Mouse (Mus musculus) bone marrow, adult 2 months (tissue): ENCODE results near the gene Zfp217. TPM values are rescaled to one million over a fixed set of nuclear protein-coding genes. Genes with fewer than 3 reads are reported as not detected.
"Not testable (repeated sequence)": the region's sequence is repeated elsewhere in the genome, so short reads cannot be mapped to it uniquely, and the experiment has no call there.

ENCODE experiments used
- H3K27ac ChIP-seq: fragments of 200-500 bp; 2 replicates; pipeline ENCODE4 v1.5.1; 2012; ENCODE audit warnings: low read depth, mild to moderate bottlenecking, control low read depth, inconsistent platforms, low read length; ENCODE audit not compliant: control insufficient read depth, poor library complexity, insufficient read depth
- H3K4me1 ChIP-seq: fragments of 200-500 bp; 2 replicates; pipeline ENCODE4 v1.6.1; 2011; ENCODE audit warnings: low read length; ENCODE audit not compliant: control insufficient read depth, insufficient read depth
- H3K4me3 ChIP-seq: fragments of 200-500 bp; replicated peaks from 2 replicates; pipeline ENCODE3; 2011; ENCODE audit warnings: mild to moderate bottlenecking, low read depth, low read length, control low read depth; ENCODE audit not compliant: control insufficient read depth
- CTCF ChIP-seq: fragments of 200-500 bp; IDR thresholded peaks from 2 replicates; pipeline ENCODE4 v1.5.1; 2011; ENCODE audit warnings: low read length, control low read depth; ENCODE audit not compliant: control insufficient read depth, insufficient read depth
- POLR2A ChIP-seq: fragments of 200-500 bp; IDR thresholded peaks from 2 replicates; pipeline ENCODE4 v1.6.1; 2011; ENCODE audit warnings: low read depth, mild to moderate bottlenecking, control low read depth, low read length, borderline replicate concordance; ENCODE audit not compliant: control insufficient read depth
- WGBS: fragments of 180-500 bp; shearing (Covaris S2); methylation state at CpG from one replicate; pipeline ENCODE4 v1.1.7; 2018; 5-methylcytosine and 5-hydroxymethylcytosine counted together
- polyA plus RNA-seq: library from polyadenylated mRNA; stranded (reverse); fragments of >200 nt; gene quantifications from 2 replicates; pipeline ENCODE4 v1.2.4, GENCODE M21; 2011; ENCODE audit warnings: low replicate concordance; ENCODE audit not compliant: missing spikeins, insufficient read depth, insufficient read length

Gene Zfp217
- polyA plus RNA-seq, 1 experiment: 23.7 TPM

DNA sequence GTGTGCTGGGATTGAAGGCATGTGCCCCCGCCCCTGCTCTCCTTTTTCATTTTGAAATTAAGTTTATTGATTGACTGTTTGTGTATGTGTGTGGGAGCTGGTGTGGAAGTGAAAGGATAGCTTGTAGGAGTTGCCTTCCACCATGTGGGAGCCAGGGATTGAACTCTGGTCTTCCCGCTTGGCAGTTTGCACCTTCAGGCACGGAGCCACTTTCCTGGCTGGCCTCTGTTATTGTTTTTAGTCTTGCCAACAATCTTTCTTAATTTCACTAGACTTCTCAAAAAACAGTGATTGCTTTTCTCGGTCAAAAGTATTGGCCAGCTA is 35.9 kb upstream of the Zfp217 start:
- no peak for TF ChIP-seq POLR2A
- no peak for TF ChIP-seq CTCF
- peak overlapping the region; percentile 81; the same call in 1 of the 2 replicates for H3K27ac ChIP-seq
- H3K4me1 ChIP-seq: peaks cover 3% of the 10 kb centered on the region
- 48% methylated on average over 4 of the region's 4 CpGs for WGBS
- peak overlapping the region; percentile 62 for H3K4me3 ChIP-seq

DNA sequence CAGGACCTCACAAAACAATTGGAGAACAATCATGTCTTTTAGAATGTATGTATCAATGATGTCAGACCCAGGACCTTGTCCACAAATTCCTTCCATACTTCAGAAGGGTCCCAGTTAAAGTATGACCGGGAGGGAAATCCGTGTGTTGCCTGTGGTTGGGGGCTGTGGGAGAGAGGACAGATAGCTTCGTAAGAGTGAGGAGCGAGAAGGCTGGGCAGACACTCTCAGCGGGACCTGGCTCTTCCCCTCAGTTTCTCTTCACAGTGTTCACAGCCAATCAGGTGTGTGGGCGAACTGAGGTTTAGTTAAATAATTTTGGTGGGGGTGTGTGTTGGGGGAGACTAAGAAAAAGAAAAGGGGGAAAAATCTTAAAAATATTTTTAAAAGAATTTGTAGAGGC is 34.0 kb upstream of the Zfp217 start:
- Histone ChIP-seq H3K4me1 (peaks cover 5% of the 10 kb centered on the region), H3K4me3 (no peak overlapping the region), H3K27ac (no peak overlapping the region)
- no peak for TF ChIP-seq CTCF
- TF ChIP-seq POLR2A: no peak
- 86% methylated on average over 6 of the region's 6 CpGs for WGBS

DNA sequence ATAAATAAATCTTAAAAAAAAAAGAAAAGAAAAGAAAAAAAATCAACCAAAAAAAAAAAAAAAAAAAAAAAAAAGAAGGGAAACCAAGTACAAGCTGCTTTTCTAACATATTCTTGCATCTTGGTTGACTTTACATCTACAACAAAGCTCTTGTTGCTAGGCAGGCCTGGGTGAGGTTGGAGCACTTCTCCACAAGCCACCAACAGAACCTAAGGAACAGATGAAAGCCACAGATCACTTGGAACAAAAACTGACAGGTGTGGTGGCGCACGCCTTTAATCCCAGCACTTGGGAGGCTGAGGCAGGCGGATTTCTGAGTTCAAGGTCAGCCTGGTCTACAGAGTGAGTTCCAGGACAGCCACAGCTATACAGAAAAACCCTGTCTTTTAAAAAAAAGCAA is 32.9 kb upstream of the Zfp217 start:
- H3K4me1 ChIP-seq, H3K27ac ChIP-seq, H3K4me3 ChIP-seq: not testable (repeated sequence)
- 83% methylated on average over 3 of the region's 3 CpGs for WGBS

DNA sequence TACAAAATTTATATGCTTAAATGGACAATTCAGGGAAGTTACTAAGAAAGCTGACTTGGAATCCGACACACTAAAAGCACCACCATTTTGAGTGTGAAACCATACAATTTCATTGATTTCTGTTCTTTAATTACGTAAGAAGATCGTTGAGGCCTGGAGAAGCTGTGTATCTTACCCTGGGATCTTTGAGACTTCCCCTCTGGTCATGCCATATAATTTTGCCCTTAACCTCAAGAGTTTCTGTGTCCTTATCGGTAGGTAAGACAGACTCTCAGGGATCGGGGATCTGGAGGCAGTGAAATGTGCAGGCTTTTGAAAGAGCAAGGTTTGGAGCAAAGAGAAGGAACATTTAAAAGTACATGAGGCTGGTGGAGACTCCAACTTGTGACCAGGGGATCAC is 31.4 kb upstream of the Zfp217 start:
- no peak overlapping the region for H3K27ac ChIP-seq
- TF ChIP-seq CTCF: no peak
- no peak for TF ChIP-seq POLR2A
- no peak overlapping the region for H3K4me3 ChIP-seq
- peaks cover 3% of the 10 kb centered on the region; the same call in 1 of the 2 replicates for H3K4me1 ChIP-seq
- WGBS: 25% methylated on average over 5 of the region's 5 CpGs

DNA sequence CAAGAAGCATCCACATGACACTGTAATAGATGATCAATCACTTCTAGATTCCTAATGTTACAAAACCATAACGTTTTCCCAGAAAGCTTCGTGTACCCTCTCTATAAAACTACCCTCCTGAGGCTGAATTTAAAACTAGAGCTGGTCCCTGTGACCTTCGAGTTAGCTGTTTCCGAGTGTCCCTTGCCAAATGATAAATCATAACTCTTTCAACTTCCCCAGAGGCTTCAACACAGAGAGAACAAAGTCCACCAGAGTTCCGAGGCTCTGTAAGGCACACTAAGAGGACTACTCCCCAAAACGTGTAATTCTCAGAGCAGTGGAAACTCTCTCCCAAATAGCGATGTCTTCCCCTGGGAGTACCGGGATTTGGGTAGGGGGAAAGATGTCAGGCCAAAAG is 29.4 kb upstream of the Zfp217 start:
- no peak for TF ChIP-seq CTCF
- TF ChIP-seq POLR2A: no peak
- H3K4me3 ChIP-seq: no peak overlapping the region
- H3K4me1 ChIP-seq: peaks cover 5% of the 10 kb centered on the region; the same call in 1 of the 2 replicates
- 39% methylated on average over 8 of the region's 8 CpGs for WGBS
- no peak overlapping the region for H3K27ac ChIP-seq

DNA sequence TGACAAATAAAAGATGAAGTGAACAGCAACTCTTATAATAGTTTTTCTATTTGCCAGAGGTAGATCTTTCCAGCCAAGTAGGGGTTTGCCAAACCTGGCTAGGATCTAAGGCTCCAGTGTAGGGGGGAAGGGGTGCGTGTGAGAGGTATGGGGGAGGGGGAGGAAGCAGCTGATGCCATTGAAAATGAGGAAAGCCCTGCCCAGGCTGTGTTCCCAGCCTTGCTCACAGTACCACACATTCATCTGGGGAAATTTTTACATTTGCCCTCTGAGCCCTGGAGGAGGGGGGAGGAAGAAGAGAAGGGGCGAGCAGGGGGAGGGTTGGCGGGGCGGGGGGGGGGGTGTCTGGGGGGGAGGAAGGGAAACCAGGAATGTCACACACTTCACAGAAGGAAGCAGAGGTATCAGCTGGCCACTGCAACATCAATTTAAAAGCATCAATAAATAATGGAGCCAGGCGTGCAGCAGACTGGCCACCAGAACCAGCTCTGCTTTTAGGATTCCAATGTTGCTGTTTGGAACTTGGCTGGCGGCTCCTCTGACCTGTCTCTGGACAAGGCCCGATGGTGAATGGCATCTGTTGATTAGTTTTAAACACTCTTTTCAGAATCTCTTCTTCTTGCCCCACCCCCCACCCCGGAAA is 28.5 kb upstream of the Zfp217 start:
- H3K4me1 ChIP-seq: peaks cover 5% of the 10 kb centered on the region; the same call in 1 of the 2 replicates
- H3K4me3 ChIP-seq: no peak overlapping the region
- H3K27ac ChIP-seq: no peak overlapping the region
- 49% methylated on average over 8 of the region's 8 CpGs for WGBS
- TF ChIP-seq POLR2A (no peak), CTCF (no peak)

DNA sequence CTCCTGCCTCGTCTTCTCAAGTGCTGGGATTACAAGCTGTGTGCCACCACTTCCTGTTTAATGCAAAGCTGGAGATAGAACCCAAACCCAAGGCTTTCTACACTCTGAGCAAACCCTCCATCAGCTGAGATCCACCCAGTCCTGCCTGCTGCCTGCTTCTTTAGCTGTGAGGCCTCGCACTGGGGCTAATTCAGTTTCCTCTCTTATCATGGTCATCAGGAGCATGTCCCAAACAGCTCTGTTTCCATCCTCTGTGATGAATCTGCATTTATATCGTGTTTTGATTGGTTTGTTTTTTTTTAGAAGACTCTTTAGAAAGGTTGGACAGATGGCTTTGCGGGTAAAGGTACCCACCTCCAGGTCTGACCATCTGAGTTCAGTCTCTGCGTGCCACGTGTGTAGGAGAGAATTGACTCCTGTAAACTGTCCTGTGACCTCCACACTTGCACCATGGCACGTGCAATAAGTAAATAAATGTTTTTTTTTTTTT is 27.8 kb upstream of the Zfp217 start:
- WGBS: 21% methylated on average over 7 of the region's 7 CpGs
- H3K27ac ChIP-seq: peak overlapping the region; percentile 39; the same call in 1 of the 2 replicates
- no peak for TF ChIP-seq CTCF
- TF ChIP-seq POLR2A: no peak
- H3K4me1 ChIP-seq: peaks cover 5% of the 10 kb centered on the region; the same call in 1 of the 2 replicates
- no peak overlapping the region for H3K4me3 ChIP-seq

DNA sequence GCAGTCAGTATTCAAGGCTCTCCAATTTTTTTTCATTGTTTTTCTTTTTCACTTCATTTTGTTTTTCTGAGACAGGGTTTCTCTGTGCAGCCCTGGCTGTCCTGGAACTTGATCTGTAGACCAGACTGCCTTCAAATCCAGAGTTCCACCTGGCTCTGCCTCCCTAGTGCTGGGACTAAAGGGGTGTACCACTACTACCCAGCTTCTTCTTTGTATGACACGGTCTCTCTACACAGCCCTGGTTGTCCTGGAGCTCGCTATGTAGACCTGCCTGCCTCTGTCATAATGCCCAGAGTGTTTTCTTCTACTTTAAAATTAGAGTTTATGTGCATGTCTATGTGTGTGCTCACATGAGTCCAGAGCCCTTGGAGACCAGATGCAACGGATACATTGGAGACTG is 27.3 kb upstream of the Zfp217 start:
- no peak for TF ChIP-seq CTCF
- no peak for TF ChIP-seq POLR2A
- Histone ChIP-seq H3K4me3 (no peak overlapping the region), H3K4me1 (peaks cover 5% of the 10 kb centered on the region; the same call in 1 of the 2 replicates), H3K27ac (peak overlapping the region; percentile 39; the same call in 1 of the 2 replicates)
- 56% methylated on average over 3 of the region's 3 CpGs for WGBS

DNA sequence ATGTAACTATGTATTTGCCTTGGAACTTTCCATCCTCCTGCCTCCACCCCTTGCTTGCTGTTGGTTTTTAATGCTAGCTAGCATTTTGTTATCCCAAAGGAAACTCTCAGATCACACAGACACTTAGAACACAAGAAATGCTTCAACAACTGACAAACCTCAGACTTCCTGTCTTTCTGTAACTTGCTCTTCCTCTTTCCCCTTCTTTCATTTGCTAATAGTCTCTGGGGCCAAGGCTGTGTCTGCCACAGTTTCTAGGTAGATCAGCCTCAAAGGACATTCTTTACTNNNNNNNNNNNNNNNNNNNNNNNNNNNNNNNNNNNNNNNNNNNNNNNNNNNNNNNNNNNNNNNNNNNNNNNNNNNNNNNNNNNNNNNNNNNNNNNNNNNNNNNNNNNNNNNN is 21.2 kb upstream of the Zfp217 start:
- Histone ChIP-seq H3K4me3 (no peak overlapping the region), H3K4me1 (peaks cover 10% of the 10 kb centered on the region), H3K27ac (peak overlapping the region; percentile 91)
- no peak for TF ChIP-seq CTCF
- TF ChIP-seq POLR2A: no peak
